Comparison of ENCODE assay signal across 16 mouse cellular contexts in the genomic region with DNA sequence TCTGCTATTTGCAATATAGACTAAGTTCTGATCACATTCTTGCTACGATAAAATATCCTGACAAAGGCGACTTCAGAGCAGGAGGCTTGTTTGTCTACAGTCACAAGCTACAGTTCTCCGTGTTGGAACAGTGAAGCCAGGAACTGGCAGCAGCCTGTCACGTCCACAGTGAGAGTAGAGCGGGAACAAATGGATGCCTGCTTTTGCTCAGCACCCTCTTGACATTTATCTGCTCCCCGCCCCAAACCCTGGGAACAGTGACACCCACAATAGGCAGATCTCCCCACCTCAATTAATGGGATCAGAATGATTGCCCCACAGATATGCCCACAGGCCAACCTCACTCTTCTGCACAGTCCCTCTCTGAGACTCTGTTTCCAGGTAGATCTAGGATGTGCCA.
"Had no signal": no experiment of that assay in that cellular context is flagged by ENCODE, and none has a peak within 500 bp of the region (broad histone marks: within the 10 kb centered on the region; RNA-seq: fewer than 3 reads in every experiment).

No protein-coding gene starts in this region.

- H3K27me3 ChIP-seq: lung, embryonic 15.5 days; megakaryocyte, embryonic 14.5 days; midbrain, embryonic 13.5 days; midbrain, embryonic 15.5 days; neural tube, embryonic 12.5 days; stomach, embryonic 15.5 days had no signal

- ATAC-seq: lung, postnatal 0 days had no signal

- H3K9me3 ChIP-seq: lung, embryonic 15.5 days; megakaryocyte, embryonic 14.5 days; midbrain, embryonic 13.5 days; midbrain, embryonic 15.5 days; neural tube, embryonic 12.5 days; stomach, embryonic 15.5 days had no signal

- H3K36me3 ChIP-seq: lung, embryonic 15.5 days; midbrain, embryonic 13.5 days; midbrain, embryonic 15.5 days; neural tube, embryonic 12.5 days; stomach, embryonic 15.5 days had no signal

- H3K27ac ChIP-seq: lung, embryonic 15.5 days; macrophage; midbrain, embryonic 13.5 days; midbrain, embryonic 15.5 days; neural tube, embryonic 12.5 days; stomach, embryonic 15.5 days; stomach, postnatal 0 days had no signal

- DNase-seq: lung, postnatal 14 days; lung, postnatal 36 days; right cerebral cortex, postnatal 14 days; thymus, adult 2 months; thymus, postnatal 25 days; thymus, postnatal 4 days had no signal

- H3K9ac ChIP-seq: lung, embryonic 15.5 days; midbrain, embryonic 13.5 days; midbrain, embryonic 15.5 days; neural tube, embryonic 12.5 days had no signal

- H3K4me1 ChIP-seq: lung, embryonic 15.5 days; midbrain, embryonic 13.5 days; neural tube, embryonic 12.5 days; stomach, embryonic 15.5 days had no signal

- H3K4me2 ChIP-seq: lung, embryonic 15.5 days; midbrain, embryonic 11.5 days; midbrain, embryonic 13.5 days; midbrain, embryonic 15.5 days; neural tube, embryonic 12.5 days; stomach, embryonic 15.5 days had no signal

- H3K4me3 ChIP-seq: lung, embryonic 15.5 days; megakaryocyte, embryonic 14.5 days; midbrain, embryonic 13.5 days; midbrain, embryonic 15.5 days; neural tube, embryonic 12.5 days; stomach, embryonic 15.5 days had no signal
